Mouse (Mus musculus) stomach, postnatal 0 days (tissue): ENCODE results near the gene Kat8. TPM values are rescaled to one million over a fixed set of nuclear protein-coding genes. Genes with fewer than 3 reads are reported as not detected.
A peak's percentile ranks its signal among the peaks of the same experiment; 100 is the strongest.

Experiments
- ATAC-seq: fragments of 200-750 bp; cut with Nextera tagmentation; 2 replicates; pipeline ENCODE4 v1.8.0; 2017; ENCODE audit not compliant: low FRiP score, low TSS enrichment
- DNase-seq: peaks from one replicate; pipeline ENCODE4 v3.0.0-alpha.2; 2016; ENCODE audit warnings: low spot score
- H3K27ac ChIP-seq: fragments of 300-500 bp; sonication (generic); replicated peaks from 2 replicates; pipeline ENCODE4 v1.5.1; 2014; ENCODE audit warnings: mild to moderate bottlenecking, control low read depth
- H3K27me3 ChIP-seq: fragments of 300-500 bp; sonication (generic); 2 replicates; pipeline ENCODE4 v1.6.1; 2014; ENCODE audit warnings: low read length; ENCODE audit not compliant: control insufficient read depth, insufficient read depth
- H3K36me3 ChIP-seq: fragments of 300-500 bp; sonication (generic); 2 replicates; pipeline ENCODE4 v1.6.1; 2014; ENCODE audit warnings: low read length, mixed read lengths; ENCODE audit not compliant: control insufficient read depth, insufficient read depth
- H3K4me1 ChIP-seq: fragments of 300-500 bp; sonication (generic); replicated peaks from 2 replicates; pipeline ENCODE4 v1.6.1; 2014; ENCODE audit warnings: antibody characterized with exemption; ENCODE audit not compliant: control insufficient read depth, insufficient read depth
- H3K4me2 ChIP-seq: fragments of 300-500 bp; sonication (generic); replicated peaks from 2 replicates; pipeline ENCODE4 v1.6.1; 2014; ENCODE audit warnings: low read depth, mild to moderate bottlenecking, control low read depth, moderate library complexity
- H3K4me3 ChIP-seq: fragments of 300-500 bp; sonication (generic); 2 replicates; pipeline ENCODE4 v1.5.1; 2014; ENCODE audit warnings: low read depth, low read length, control low read depth
- H3K9ac ChIP-seq: fragments of 300-500 bp; sonication (generic); 2 replicates; pipeline ENCODE4 v1.6.1; 2014; ENCODE audit warnings: mild to moderate bottlenecking, low read length, control low read depth, mixed read lengths
- H3K9me3 ChIP-seq: fragments of 300-500 bp; sonication (generic); 2 replicates; pipeline ENCODE4 v1.6.1; 2016; ENCODE audit warnings: low read length; ENCODE audit not compliant: control insufficient read depth
- CTCF ChIP-seq: IDR thresholded peaks from 2 replicates; pipeline ENCODE4 v1.5.1; 2016; ENCODE audit warnings: antibody characterized with exemption, low read depth, mild to moderate bottlenecking, moderate library complexity
- EP300 ChIP-seq: optimal IDR thresholded peaks from 2 replicates; pipeline ENCODE3; 2016; ENCODE audit warnings: antibody characterized with exemption
- WGBS: fragments of 180-500 bp; shearing (Covaris S2); extraction: QIAGEN DNeasy Blood & Tissue Kit; methylation state at CpG from one replicate; pipeline ENCODE4 v1.1.7; 2014; 5-methylcytosine and 5-hydroxymethylcytosine counted together
- polyA plus RNA-seq: library from polyadenylated mRNA; unstranded; fragments of >200 nt; fragmentation: Nextera tagmentation; extraction: Ambion mirVana; gene quantifications from 2 replicates; pipeline ENCODE4 v1.2.1, GENCODE M21; 2015

Gene Kat8
- polyA plus RNA-seq, 1 experiment from 2014 or later: 15.1 TPM

- WGBS: under 1% methylated on average over 40 of the region's 42 CpGs
- peak overlapping the region; percentile 74 for H3K4me2 ChIP-seq
- peak overlapping the region; percentile 97 for H3K27ac ChIP-seq
- peak overlapping the region; percentile 99 for H3K9ac ChIP-seq
- no peaks in the 10 kb centered on the region for H3K9me3 ChIP-seq
- ATAC-seq (peak; percentile 55), DNase-seq (peak; percentile 87)
- no peaks in the 10 kb centered on the region for H3K27me3 ChIP-seq
- no peaks in the 10 kb centered on the region for H3K4me1 ChIP-seq
- H3K4me3 ChIP-seq: peak overlapping the region; percentile 98
- no peak for TF ChIP-seq EP300
- no peak for TF ChIP-seq CTCF
- H3K36me3 ChIP-seq: peaks cover 15% of the 10 kb centered on the region
Observed at GRCm38 (mm10) chr7:127967922-127968828, 55.9 kb downstream of the Kat8 start.

- H3K9me3 ChIP-seq: no peaks in the 10 kb centered on the region
- TF ChIP-seq CTCF (no peak), EP300 (no peak)
- H3K4me3 ChIP-seq: no peak overlapping the region
- WGBS: 75% methylated on average over 2 of the region's 2 CpGs
- no peaks in the 10 kb centered on the region for H3K27me3 ChIP-seq
- H3K9ac ChIP-seq: no peak overlapping the region
- no peak overlapping the region for H3K27ac ChIP-seq
- no peak for ATAC-seq
- no peak for DNase-seq
- H3K4me2 ChIP-seq: no peak overlapping the region
- H3K36me3 ChIP-seq: peaks cover 45% of the 10 kb centered on the region
- H3K4me1 ChIP-seq: no peaks in the 10 kb centered on the region
Observed at GRCm38 (mm10) chr7:127974413-127974930, 62.2 kb downstream of the Kat8 start.

Other genes with a start within 250 kb of the Kat8 start
- 42.2 and 46.8 TPM in 2 replicates for gene Bcl7c, start 203.6 kb upstream of the Kat8 start, polyA plus RNA-seq
- gene Ctf1, start 199.8 kb upstream of the Kat8 start, polyA plus RNA-seq: 13.4 and 14.5 TPM in 2 replicates
- 0.08 and 0.13 TPM in 2 replicates for gene Ctf2, start 180.3 kb upstream of the Kat8 start, polyA plus RNA-seq
- 1.1 and 1.9 TPM in 2 replicates for gene Fbxl19, start 168.0 kb upstream of the Kat8 start, polyA plus RNA-seq
- 18.6 and 20.0 TPM in 2 replicates for gene Orai3, start 142.7 kb upstream of the Kat8 start, polyA plus RNA-seq
- 6.9 and 8.0 TPM in 2 replicates for gene Setd1a, start 135.8 kb upstream of the Kat8 start, polyA plus RNA-seq
- gene Gm49388, start 126.9 kb upstream of the Kat8 start, polyA plus RNA-seq: not detected in 2 replicates
- 31.7 and 32.3 TPM in 2 replicates for gene Hsd3b7, start 111.9 kb upstream of the Kat8 start, polyA plus RNA-seq
- gene Stx4a, start 88.2 kb upstream of the Kat8 start, polyA plus RNA-seq: 28.4 and 28.8 TPM in 2 replicates
- 0.80 and 1.2 TPM in 2 replicates for gene Stx1b, start 88.0 kb upstream of the Kat8 start, polyA plus RNA-seq
- gene Zfp646, start 36.3 kb upstream of the Kat8 start, polyA plus RNA-seq: 3.6 and 3.8 TPM in 2 replicates
- 6.5 and 6.6 TPM in 2 replicates for gene Zfp668, start 35.7 kb upstream of the Kat8 start, polyA plus RNA-seq
- gene Prss53, start 21.5 kb upstream of the Kat8 start, polyA plus RNA-seq: 0.23 and 0.35 TPM in 2 replicates
- not detected in 2 replicates for gene Gm21974, start 17.1 kb upstream of the Kat8 start, polyA plus RNA-seq
- 123 and 130 TPM in 2 replicates for gene Vkorc1, start 16.9 kb upstream of the Kat8 start, polyA plus RNA-seq
- 102 and 106 TPM in 2 replicates for gene Bckdk, start 8.4 kb upstream of the Kat8 start, polyA plus RNA-seq
- gene Prss8, start 17.6 kb downstream of the Kat8 start, polyA plus RNA-seq: 77.4 and 85.3 TPM in 2 replicates
- 9.1 and 9.7 TPM in 2 replicates for gene Prss36, start 34.2 kb downstream of the Kat8 start, polyA plus RNA-seq
- 124 and 130 TPM in 2 replicates for gene Fus, start 54.9 kb downstream of the Kat8 start, polyA plus RNA-seq
- 266 and 273 TPM in 2 replicates for gene Pycard, start 81.4 kb downstream of the Kat8 start, polyA plus RNA-seq
- 0.38 and 0.52 TPM in 2 replicates for gene Trim72, start 91.4 kb downstream of the Kat8 start, polyA plus RNA-seq
- gene Itgam, start 150.1 kb downstream of the Kat8 start, polyA plus RNA-seq: 0.91 and 0.99 TPM in 2 replicates
- not detected in 2 replicates for gene Gm49368, start 150.2 kb downstream of the Kat8 start, polyA plus RNA-seq
- 0.19 and 0.22 TPM in 2 replicates for gene Itgax, start 217.0 kb downstream of the Kat8 start, polyA plus RNA-seq
- gene Itgad, start 241.9 kb downstream of the Kat8 start, polyA plus RNA-seq: not detected in 2 replicates